Mouse (Mus musculus) MN1 (cell line): ENCODE results near the gene Hspb9.
A peak's percentile ranks its signal among the peaks of the same experiment; 100 is the strongest.

Experiments used
- DNase-seq: peaks from one replicate; pipeline ENCODE4 v3.0.0-alpha.2; 2016; ENCODE audit warnings: low spot score

The Hspb9 gene

DNA sequence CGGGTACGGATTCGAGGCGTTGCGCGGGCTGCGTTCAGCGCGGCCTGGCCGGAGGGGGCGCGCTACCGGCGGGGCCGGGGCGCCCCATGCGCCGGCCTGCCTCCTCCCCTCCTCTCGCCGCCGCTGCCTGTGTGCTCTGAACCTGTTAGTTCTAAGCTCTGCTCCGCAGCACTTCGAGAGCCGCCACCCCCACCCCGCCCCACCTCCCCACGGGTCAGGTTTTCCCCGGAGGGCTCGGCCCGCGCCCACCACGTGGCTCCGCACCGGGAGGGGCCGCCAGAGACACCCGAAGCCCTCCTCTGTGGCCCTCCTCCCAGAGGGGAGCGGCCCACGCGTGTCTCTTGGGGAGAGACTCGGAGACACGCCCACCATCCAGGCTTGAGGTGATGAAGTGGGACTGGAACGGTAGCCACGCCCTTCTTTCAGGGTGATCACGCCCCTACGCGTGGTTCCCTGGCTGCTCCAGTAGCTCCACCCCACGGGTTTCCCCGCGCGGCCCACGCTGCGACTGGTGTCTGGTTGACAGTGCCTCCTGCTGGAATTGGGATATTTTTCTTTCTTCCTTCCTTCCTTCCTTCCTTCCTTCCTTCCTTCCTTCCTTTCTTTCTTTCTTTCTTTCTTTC is 46.1 kb downstream of the Hspb9 start, which contains the start of gene Kcnh4:
TSS of gene Kcnh4 (minus strand) at position 332 of the 623 bp plus-strand sequence.
- peak; percentile 95 for DNase-seq

GRCm38 (mm10) chr11:100761547-100762045 is 47.9 kb downstream of the Hspb9 start:
- DNase-seq, result peak; percentile 85

GRCm38 (mm10) chr11:100762831-100763230 is 49.2 kb downstream of the Hspb9 start, which contains the start of gene Hcrt:
Gene Hcrt (minus strand): TSS chr11:100762931.
- no peak for DNase-seq
